Mouse (Mus musculus) ES-E14 (cell line): ENCODE results near the gene Neu1.

Experiments
- CHD2 ChIP-seq: IDR thresholded peaks from 2 replicates; pipeline ENCODE4 v1.6.1; 2014; ENCODE audit warnings: mild to moderate bottlenecking, low read depth, low read length, inconsistent platforms
- HCFC1 ChIP-seq: IDR thresholded peaks from 2 replicates; pipeline ENCODE4 v1.6.1; 2012; ENCODE audit warnings: low read length, inconsistent platforms, borderline replicate concordance; ENCODE audit not compliant: insufficient read depth
- ZNF384 ChIP-seq: IDR thresholded peaks from 2 replicates; pipeline ENCODE4 v1.6.1; 2012; ENCODE audit warnings: low read depth, low read length, inconsistent platforms

DNA sequence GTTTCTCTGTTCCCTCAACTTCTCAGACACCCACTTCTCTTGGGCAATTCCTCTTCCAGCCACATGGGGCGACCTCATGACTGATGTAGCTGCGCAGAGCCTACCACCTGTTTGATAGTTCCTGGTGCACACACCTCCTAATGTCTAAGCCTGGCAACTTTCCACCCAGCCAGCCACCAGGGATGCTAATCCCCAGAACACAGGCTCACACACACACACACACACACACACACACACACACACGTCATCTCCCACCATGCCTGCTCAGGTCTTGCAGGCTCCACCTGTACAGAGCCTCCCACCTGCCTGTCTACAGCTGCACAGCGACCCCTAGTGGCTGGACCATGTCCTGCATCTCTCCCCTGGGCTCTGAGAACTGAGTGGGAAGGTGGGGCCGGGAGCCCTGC lies 19.1 kb upstream of the Neu1 start:
- TF ChIP-seq HCFC1 (no peak), CHD2 (no peak), ZNF384 (no peak)
